Mouse (Mus musculus) gastrocnemius, adult 2 months (tissue): Measurements from ENCODE around the gene Adamts9. TPM values are rescaled to one million over a fixed set of nuclear protein-coding genes. Genes with fewer than 3 reads are reported as not detected.
A peak's percentile ranks its signal among the peaks of the same experiment; 100 is the strongest.

ENCODE experiments used
- DNase-seq: peaks from one replicate; pipeline ENCODE4 v3.0.0; 2022
- H3K27ac ChIP-seq: fragments of 200-600 bp; 2 replicates; pipeline ENCODE4 v1.8.1; 2022; ENCODE audit warnings: mild to moderate bottlenecking
- H3K4me3 ChIP-seq: fragments of 200-600 bp; 2 replicates; pipeline ENCODE4 v1.8.1; 2022; ENCODE audit warnings: mild to moderate bottlenecking, moderate library complexity
- CTCF ChIP-seq: fragments of 200-600 bp; IDR thresholded peaks from 2 replicates; pipeline ENCODE4 v1.8.1; 2022; ENCODE audit warnings: antibody characterized with exemption, mild to moderate bottlenecking, moderate library complexity
- intact Hi-C: fragments of 180-260 bp; cut with DNase I; formaldehyde crosslinking; loops from one replicate; pipeline ENCODE4 v1.15.1; 2025
- total RNA-seq, 2 experiments: library from RNA; stranded (reverse); gene quantifications; 2 replicates each; pipeline ENCODE4 v1.2.3; 2021

Gene Adamts9
- total RNA-seq, 2 experiments from 2014 or later, result 8.5 to 8.9 TPM

- DNase-seq, result no peak
- TF ChIP-seq CTCF, result no peak
- no peak overlapping the region for H3K27ac ChIP-seq
- no peak overlapping the region for H3K4me3 ChIP-seq
- intact Hi-C loops, result no loop called here
These were observed 97.4 kb downstream of the Adamts9 start for GRCm38 (mm10) chr6:92845898-92846297.

GRCm38 (mm10) chr6:92843474-92843873 is 99.8 kb downstream of the Adamts9 start:
- no peak overlapping the region for H3K4me3 ChIP-seq
- DNase-seq, result no peak
- intact Hi-C loops, result no loop called here
- no peak for TF ChIP-seq CTCF
- H3K27ac ChIP-seq, result no peak overlapping the region

DNA sequence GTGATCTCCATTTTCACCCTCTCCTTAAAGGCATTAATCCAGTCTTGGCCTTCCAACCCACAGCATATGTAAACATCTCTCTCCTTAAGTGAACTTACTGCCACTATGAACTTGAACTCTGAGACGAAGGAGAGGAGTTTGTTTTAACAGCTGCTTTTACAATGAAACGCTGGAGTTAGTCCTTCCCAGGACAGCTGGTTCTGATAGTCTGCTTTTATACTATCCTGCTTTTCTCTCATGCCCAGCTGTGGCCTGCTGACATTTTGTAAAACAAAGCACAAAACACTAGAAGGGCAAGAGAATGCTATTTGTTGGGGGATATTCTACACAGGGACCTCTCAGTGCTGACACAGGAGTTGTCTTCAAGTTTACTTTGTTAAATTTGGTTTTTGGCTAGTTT is 101.3 kb downstream of the Adamts9 start:
- intact Hi-C loops, result no loop called here
- H3K27ac ChIP-seq, result peak overlapping the region; percentile 41
- DNase-seq, result no peak
- TF ChIP-seq CTCF, result no peak
- H3K4me3 ChIP-seq, result no peak overlapping the region

GRCm38 (mm10) chr6:92831106-92831505 is 112.2 kb downstream of the Adamts9 start:
- peak; percentile 39 for DNase-seq
- intact Hi-C loops, result no loop called here
- TF ChIP-seq CTCF, result no peak
- no peak overlapping the region for H3K4me3 ChIP-seq
- H3K27ac ChIP-seq, result peak overlapping the region; percentile 46; the same call in 1 of the 2 replicates

DNA sequence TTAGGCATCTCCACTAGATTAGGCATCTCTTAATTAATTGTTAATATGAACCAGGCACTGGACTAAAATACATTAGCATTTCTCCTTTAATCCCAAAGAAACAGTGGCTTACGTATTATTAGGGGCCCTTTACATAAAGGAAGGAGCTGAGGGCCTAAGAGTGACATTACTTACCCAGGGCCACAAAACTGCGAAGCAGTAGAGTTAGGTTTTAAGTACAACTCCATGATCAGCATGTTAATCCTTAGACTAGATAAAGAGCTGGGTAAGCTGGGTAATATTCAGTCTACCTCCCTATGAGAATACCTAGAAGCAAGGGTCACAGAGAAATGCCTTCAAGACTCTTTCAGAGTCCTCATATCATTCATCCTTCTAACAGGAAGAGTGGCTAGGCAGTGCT is 114.1 kb downstream of the Adamts9 start:
- intact Hi-C loops, result no loop called here
- Histone ChIP-seq H3K4me3 (no peak overlapping the region), H3K27ac (no peak overlapping the region)
- no peak for TF ChIP-seq CTCF
- no peak for DNase-seq

- peak overlapping the region; percentile 36 for H3K27ac ChIP-seq
- TF ChIP-seq CTCF, result no peak
- H3K4me3 ChIP-seq, result no peak overlapping the region
- intact Hi-C loops, result no loop called here
- no peak for DNase-seq
These were observed 115.9 kb downstream of the Adamts9 start for GRCm38 (mm10) chr6:92827360-92827759.

DNA sequence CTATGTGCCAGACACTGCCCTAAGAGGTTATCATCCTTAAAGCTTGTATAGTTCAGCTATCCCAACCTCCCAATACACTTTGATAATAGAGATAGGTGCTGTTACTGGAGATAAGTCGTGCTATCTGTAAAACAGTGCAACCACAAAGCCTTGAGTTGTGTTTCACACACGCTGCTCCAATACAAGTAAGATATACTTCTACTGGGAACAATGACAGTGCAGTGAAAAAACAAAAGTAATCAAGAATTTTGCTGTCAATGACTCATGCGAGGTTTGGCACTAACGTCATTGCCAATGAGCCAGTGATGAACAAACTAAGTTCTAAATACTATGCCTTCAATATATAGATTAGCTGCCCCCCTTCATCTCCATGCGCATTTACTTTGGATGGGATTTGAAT is 116.7 kb downstream of the Adamts9 start:
- H3K4me3 ChIP-seq, result no peak overlapping the region
- H3K27ac ChIP-seq, result no peak overlapping the region
- intact Hi-C loops, result no loop called here
- DNase-seq, result no peak
- TF ChIP-seq CTCF, result no peak

GRCm38 (mm10) chr6:92823991-92824390 is 119.3 kb downstream of the Adamts9 start:
- DNase-seq, result no peak
- intact Hi-C loops, result no loop called here
- Histone ChIP-seq H3K27ac (no peak overlapping the region), H3K4me3 (no peak overlapping the region)
- TF ChIP-seq CTCF, result no peak

- Histone ChIP-seq H3K4me3 (no peak overlapping the region), H3K27ac (no peak overlapping the region)
- DNase-seq, result no peak
- intact Hi-C loops, result no loop called here
- no peak for TF ChIP-seq CTCF
These were observed 121.3 kb downstream of the Adamts9 start for GRCm38 (mm10) chr6:92822006-92822405.

- no peak for DNase-seq
- intact Hi-C loops, result no loop called here
- H3K4me3 ChIP-seq, result no peak overlapping the region
- H3K27ac ChIP-seq, result no peak overlapping the region
- no peak for TF ChIP-seq CTCF
These were observed 121.7 kb downstream of the Adamts9 start for GRCm38 (mm10) chr6:92821606-92822005.

GRCm38 (mm10) chr6:92817661-92818060 is 125.6 kb downstream of the Adamts9 start:
- no peak for TF ChIP-seq CTCF
- no peak overlapping the region for H3K27ac ChIP-seq
- intact Hi-C loops, result no loop called here
- DNase-seq, result no peak
- no peak overlapping the region for H3K4me3 ChIP-seq

DNA sequence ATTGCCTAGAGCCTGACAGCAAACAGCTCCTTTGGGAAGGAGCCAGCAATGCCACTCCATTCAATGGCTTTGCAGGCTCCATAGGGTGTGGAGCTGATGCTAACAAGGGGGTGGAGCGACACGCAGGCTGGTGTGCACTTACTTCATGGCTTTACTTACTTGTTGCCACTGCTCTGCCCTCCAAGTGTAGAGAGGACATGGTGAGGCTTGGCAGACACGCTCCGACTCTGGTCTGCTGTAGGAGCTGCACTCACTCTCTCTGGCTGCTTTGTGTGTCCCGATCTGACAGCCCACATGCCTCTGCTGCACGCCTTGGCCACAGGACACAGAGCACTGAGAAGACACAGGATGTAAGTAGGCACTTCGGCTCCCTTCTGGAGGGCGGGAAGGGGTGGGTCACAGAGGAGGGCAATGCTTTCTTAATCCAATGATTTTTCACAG is 127.0 kb downstream of the Adamts9 start, which contains the start of gene A730049H05Rik:
A730049H05Rik (plus strand) TSS at position 168 of the 441 bp plus-strand sequence.
- Histone ChIP-seq H3K4me3 (no peak within 1 kb of the TSS), H3K27ac (no peak within 1 kb of the TSS)
- TF ChIP-seq CTCF, result no peak
- DNase-seq, result no peak
- intact Hi-C loops, result no loop called here

GRCm38 (mm10) chr6:92812702-92813370 is 130.5 kb downstream of the Adamts9 start:
- H3K27ac ChIP-seq, result peak overlapping the region; percentile 1; the same call in 1 of the 2 replicates
- H3K4me3 ChIP-seq, result no peak overlapping the region
- TF ChIP-seq CTCF, result no peak
- DNase-seq, result peak; percentile 19
- intact Hi-C loops, result no loop called here

DNA sequence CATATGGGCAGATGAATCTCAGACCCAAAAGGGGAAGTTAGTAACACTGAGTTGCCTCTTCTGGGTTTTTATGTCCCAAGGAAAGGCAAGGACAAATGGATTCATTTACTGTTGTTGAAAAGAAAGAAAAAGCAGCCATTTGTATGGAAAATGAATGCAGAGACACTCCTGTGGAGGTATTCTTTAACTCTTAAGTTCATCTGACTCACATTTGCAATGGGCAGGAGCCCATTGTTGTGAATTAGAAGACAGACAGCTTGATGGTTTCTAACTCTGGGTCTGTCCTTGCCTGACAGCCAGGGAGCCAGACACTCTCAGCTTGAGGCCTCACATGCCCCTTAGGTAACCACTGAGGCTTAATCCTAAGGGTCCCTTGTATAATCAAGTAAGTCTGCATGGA is 131.7 kb downstream of the Adamts9 start:
- no peak for DNase-seq
- no peak for TF ChIP-seq CTCF
- H3K27ac ChIP-seq, result no peak overlapping the region
- intact Hi-C loops, result no loop called here
- H3K4me3 ChIP-seq, result no peak overlapping the region
